ENCODE assay signal across 25 mouse cellular contexts in the genomic region with DNA sequence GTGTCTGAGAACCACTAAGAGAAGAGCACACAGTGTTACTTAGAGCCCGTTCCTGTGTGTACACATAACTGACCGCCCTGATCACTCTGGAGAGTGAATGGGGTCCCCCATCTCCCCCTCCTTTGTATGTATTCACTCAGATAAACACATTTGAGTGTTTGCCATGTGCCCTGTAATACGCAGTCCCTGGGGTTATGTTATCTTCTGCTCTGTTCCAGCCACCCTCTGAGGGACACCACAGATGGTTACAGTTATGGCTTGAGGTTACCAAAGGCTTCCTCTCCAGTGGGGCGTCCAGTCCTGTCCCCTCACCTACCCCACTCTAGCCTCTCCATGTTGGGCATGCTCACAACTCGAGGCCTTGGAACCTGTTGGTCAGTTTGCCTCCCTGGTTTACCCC. TPM values are rescaled to one million over a fixed set of nuclear protein-coding genes. Genes with fewer than 3 reads are reported as not detected.
"Had no signal": no experiment of that assay in that cellular context is flagged by ENCODE, and none has a peak within 500 bp of the region (broad histone marks: within the 10 kb centered on the region; RNA-seq: fewer than 3 reads in every experiment).

No protein-coding gene starts in this region.

- H3K27ac ChIP-seq: heart, adult 2 months; heart, embryonic 13.5 days; heart, embryonic 15.5 days; hindbrain, embryonic 13.5 days; hindbrain, embryonic 15.5 days; hindbrain, postnatal 0 days; kidney, embryonic 15.5 days; kidney, postnatal 0 days; limb, embryonic 13.5 days; limb, embryonic 15.5 days; liver, embryonic 12.5 days had no signal

- H3K9me3 ChIP-seq: heart, embryonic 13.5 days; heart, embryonic 15.5 days; hindbrain, embryonic 13.5 days; hindbrain, embryonic 15.5 days; kidney, embryonic 15.5 days; limb, embryonic 13.5 days; limb, embryonic 15.5 days; liver, embryonic 12.5 days had no signal

- ATAC-seq: hindbrain, postnatal 0 days; liver, embryonic 12.5 days had no signal

- H3K9ac ChIP-seq: heart, embryonic 13.5 days; heart, embryonic 15.5 days; hindbrain, embryonic 13.5 days; hindbrain, embryonic 15.5 days; kidney, embryonic 15.5 days; limb, embryonic 13.5 days; limb, embryonic 15.5 days; liver, embryonic 12.5 days had no signal

- H3K4me2 ChIP-seq: heart, embryonic 11.5 days; heart, embryonic 13.5 days; heart, embryonic 15.5 days; hindbrain, embryonic 13.5 days; hindbrain, embryonic 15.5 days; kidney, embryonic 15.5 days; limb, embryonic 13.5 days; limb, embryonic 15.5 days; liver, embryonic 12.5 days had no signal

- H3K4me1 ChIP-seq: heart, embryonic 13.5 days; heart, embryonic 15.5 days; hindbrain, embryonic 13.5 days; hindbrain, embryonic 15.5 days; kidney, embryonic 15.5 days; limb, embryonic 13.5 days; limb, embryonic 15.5 days; liver, embryonic 12.5 days had no signal

- H3K27me3 ChIP-seq: heart, embryonic 13.5 days; heart, embryonic 15.5 days; hindbrain, embryonic 13.5 days; hindbrain, embryonic 15.5 days; kidney, embryonic 15.5 days; limb, embryonic 13.5 days; limb, embryonic 15.5 days had no signal

- H3K4me3 ChIP-seq: heart, adult 2 months; heart, embryonic 13.5 days; heart, embryonic 15.5 days; hindbrain, embryonic 13.5 days; hindbrain, embryonic 15.5 days; kidney, embryonic 15.5 days; limb, embryonic 13.5 days; limb, embryonic 15.5 days; liver, embryonic 12.5 days had no signal

- DNase-seq: gastrocnemius, postnatal 14 days; heart, adult 11 months; heart, postnatal 14 days; heart, postnatal 36 days; kidney, adult 11 months; kidney, adult 2 months; kidney, adult 9 months; kidney, postnatal 14 days; kidney, postnatal 36 days; layer of hippocampus, adult 9-11 months; layer of hippocampus, postnatal 36 days; left cerebral cortex, postnatal 4 days had no signal

RNA-seq across cellular contexts. Expression of gene Inca1, which starts 27.4 kb away (rescaled TPM):
- total RNA-seq: hematopoietic stem cell, adult 5-6 weeks had no signal
